Mouse (Mus musculus) ES-Bruce4 (cell line): Measurements from ENCODE around the gene Tlx2. TPM values are rescaled to one million over a fixed set of nuclear protein-coding genes. Genes with fewer than 3 reads are reported as not detected.

Experiments
- H3K27ac ChIP-seq: 2 replicates; pipeline ENCODE4 v1.5.1; 2012; ENCODE audit warnings: low read length, inconsistent platforms; ENCODE audit not compliant: insufficient read depth
- H3K27me3 ChIP-seq: 2 replicates; pipeline ENCODE4 v1.6.1; 2012; ENCODE audit warnings: mild to moderate bottlenecking, low read length, inconsistent platforms; ENCODE audit not compliant: control insufficient read depth, poor library complexity, insufficient read depth, severe bottlenecking
- H3K36me3 ChIP-seq: 2 replicates; pipeline ENCODE4 v1.6.1; 2012; ENCODE audit warnings: inconsistent platforms, mild to moderate bottlenecking, low read length, moderate library complexity; ENCODE audit not compliant: control insufficient read depth, poor library complexity, insufficient read depth, severe bottlenecking
- H3K4me1 ChIP-seq: one replicate; pipeline ENCODE4 v1.8.1; 2011; ENCODE audit warnings: low read length; ENCODE audit not compliant: control insufficient read depth, insufficient read depth
- H3K4me3 ChIP-seq: 2 replicates; pipeline ENCODE4 v1.5.1; 2011; ENCODE audit warnings: low read depth, mild to moderate bottlenecking, low read length
- H3K9ac ChIP-seq: 2 replicates; pipeline ENCODE4 v1.6.1; 2012; ENCODE audit warnings: low read depth, mild to moderate bottlenecking, inconsistent platforms; ENCODE audit not compliant: poor library complexity, severe bottlenecking
- H3K9me3 ChIP-seq: replicated peaks from 2 replicates; pipeline ENCODE4 v1.6.1; 2012; ENCODE audit warnings: mild to moderate bottlenecking, low read length, inconsistent platforms; ENCODE audit not compliant: control insufficient read depth, poor library complexity, insufficient read depth, severe bottlenecking
- CTCF ChIP-seq: IDR thresholded peaks from one replicate; pipeline ENCODE4 v1.8.1; 2011; ENCODE audit warnings: low read depth, low read length
- EP300 ChIP-seq: IDR thresholded peaks from 2 replicates; pipeline ENCODE4 v1.6.1; 2011; ENCODE audit warnings: low read depth, low read length; ENCODE audit not compliant: insufficient read depth
- POLR2A ChIP-seq: IDR thresholded peaks from one replicate; pipeline ENCODE4 v1.8.1; 2011; ENCODE audit warnings: low read length; ENCODE audit not compliant: insufficient read depth
- polyA plus RNA-seq: library from polyadenylated mRNA; stranded (reverse); fragments of >200 nt; gene quantifications from 2 replicates; pipeline ENCODE4 v1.2.4, GENCODE M21; 2011; ENCODE audit warnings: low read depth; ENCODE audit not compliant: missing spikeins, insufficient read depth, insufficient read length

Gene Tlx2
- polyA plus RNA-seq, 1 experiment, result not detected

GRCm38 (mm10) chr6:83020836-83021593, 49.1 kb downstream of the Tlx2 start:
- H3K36me3 ChIP-seq, result no peaks in the 10 kb centered on the region
- H3K4me3 ChIP-seq, result no peak overlapping the region
- H3K4me1 ChIP-seq, result no peaks in the 10 kb centered on the region
- H3K9ac ChIP-seq, result no peak overlapping the region
- H3K27me3 ChIP-seq, result no peaks in the 10 kb centered on the region
- H3K27ac ChIP-seq, result no peak overlapping the region
- TF ChIP-seq EP300 (no peak), CTCF (no peak), POLR2A (no peak)
- H3K9me3 ChIP-seq, result no peaks in the 10 kb centered on the region

GRCm38 (mm10) chr6:83020121-83020520, 50.0 kb downstream of the Tlx2 start:
- TF ChIP-seq POLR2A (no peak), CTCF (no peak), EP300 (no peak)
- H3K36me3 ChIP-seq, result no peaks in the 10 kb centered on the region
- H3K9ac ChIP-seq, result no peak overlapping the region
- no peak overlapping the region for H3K4me3 ChIP-seq
- H3K4me1 ChIP-seq, result no peaks in the 10 kb centered on the region
- H3K27me3 ChIP-seq, result no peaks in the 10 kb centered on the region
- H3K27ac ChIP-seq, result no peak overlapping the region
- H3K9me3 ChIP-seq, result no peaks in the 10 kb centered on the region

- Histone ChIP-seq H3K9me3 (no peaks in the 10 kb centered on the region), H3K27me3 (no peaks in the 10 kb centered on the region), H3K36me3 (no peaks in the 10 kb centered on the region), H3K4me1 (no peaks in the 10 kb centered on the region), H3K4me3 (no peak overlapping the region), H3K9ac (no peak overlapping the region), H3K27ac (no peak overlapping the region)
- TF ChIP-seq CTCF (no peak), EP300 (no peak), POLR2A (no peak)
Measured at GRCm38 (mm10) chr6:83019044-83019443, 51.0 kb downstream of the Tlx2 start.

Other genes with a start within 250 kb of the Tlx2 start
- 1.2 and 1.9 TPM in 2 replicates for gene Sema4f, start 130.5 kb downstream of the Tlx2 start, polyA plus RNA-seq
- gene M1ap, start 123.4 kb downstream of the Tlx2 start, polyA plus RNA-seq, result 2.2 and 2.3 TPM in 2 replicates
- gene Dok1, start 36.8 kb downstream of the Tlx2 start, polyA plus RNA-seq, result 4.7 and 4.8 TPM in 2 replicates
- gene Loxl3, start 36.1 kb downstream of the Tlx2 start, polyA plus RNA-seq, result 2.2 and 3.1 TPM in 2 replicates
- gene Aup1, start 15.8 kb downstream of the Tlx2 start, polyA plus RNA-seq, result 42.4 and 44.3 TPM in 2 replicates
- gene Htra2, start 15.0 kb downstream of the Tlx2 start, polyA plus RNA-seq, result 36.8 and 37.4 TPM in 2 replicates
- 2.9 and 3.7 TPM in 2 replicates for gene Dqx1, start 12.4 kb downstream of the Tlx2 start, polyA plus RNA-seq
- 14.7 and 21.3 TPM in 2 replicates for gene Pcgf1, start 7.6 kb upstream of the Tlx2 start, polyA plus RNA-seq
- not detected in 2 replicates for gene Lbx2, start 16.1 kb upstream of the Tlx2 start, polyA plus RNA-seq
- gene Ccdc142, start 31.3 kb upstream of the Tlx2 start, polyA plus RNA-seq, result not detected in 2 replicates
- 0.45 and 1.2 TPM in 2 replicates for gene Gm42688, start 31.3 kb upstream of the Tlx2 start, polyA plus RNA-seq
- 29.5 and 36.4 TPM in 2 replicates for gene Mrpl53, start 38.7 kb upstream of the Tlx2 start, polyA plus RNA-seq
- 23.3 and 25.4 TPM in 2 replicates for gene Mogs, start 45.2 kb upstream of the Tlx2 start, polyA plus RNA-seq
- 26.7 and 32.4 TPM in 2 replicates for gene Wbp1, start 51.3 kb upstream of the Tlx2 start, polyA plus RNA-seq
- 9.0 and 11.6 TPM in 2 replicates for gene Ino80b, start 55.1 kb upstream of the Tlx2 start, polyA plus RNA-seq
- 10.4 and 10.5 TPM in 2 replicates for gene Rtkn, start 65.2 kb upstream of the Tlx2 start, polyA plus RNA-seq
- gene Wdr54, start 86.1 kb upstream of the Tlx2 start, polyA plus RNA-seq, result 7.3 and 7.9 TPM in 2 replicates
- gene 1700003E16Rik, start 86.1 kb upstream of the Tlx2 start, polyA plus RNA-seq, result not detected in 2 replicates
- gene Dctn1, start 95.6 kb upstream of the Tlx2 start, polyA plus RNA-seq, result 41.5 and 52.4 TPM in 2 replicates
- 2.1 and 3.8 TPM in 2 replicates for gene Slc4a5, start 149.5 kb upstream of the Tlx2 start, polyA plus RNA-seq